Mouse (Mus musculus): ENCODE measurements around the gene Dusp21. TPM values are rescaled to one million over a fixed set of nuclear protein-coding genes. Genes with fewer than 3 reads are reported as not detected.

Dusp21 gene
- polyA plus RNA-seq (2012; rRNA removed) = not detected in 2 replicates

GRCm38 (mm10) chrX:18145557-18145956 lies at the start of gene Dusp21:
TSS of gene Dusp21 (plus strand) at chrX:18145857.
- 96% methylated on average over 1 of the region's 1 CpGs for WGBS
- TF ChIP-seq POLR2A (IDR thresholded peaks at IDR 0.05; ENCODE audit: low read depth, low read length) = no peak
- TF ChIP-seq CTCF (IDR thresholded peaks at IDR 0.05; ENCODE audit: extremely low read depth, insufficient read length, insufficient replicate concordance, low read depth, low read length) = no peak
- no peak within 1 kb of the TSS for H3K4me3 ChIP-seq (ENCODE audit: low read depth, low read length)
- no peak within 1 kb of the TSS for H3K27ac ChIP-seq (ENCODE audit: insufficient read depth, low read depth, low read length)
- no peaks in the 10 kb centered on the region for H3K4me1 ChIP-seq (ENCODE audit: control insufficient read depth, insufficient read depth, insufficient read length, low read length)
- no peaks in the 10 kb centered on the region for H3K36me3 ChIP-seq (ENCODE audit: control insufficient read depth, insufficient read depth, low read length)
- H3K27me3 ChIP-seq (ENCODE audit: control insufficient read depth, insufficient read depth, low read length) = no peaks in the 10 kb centered on the region

DNA sequence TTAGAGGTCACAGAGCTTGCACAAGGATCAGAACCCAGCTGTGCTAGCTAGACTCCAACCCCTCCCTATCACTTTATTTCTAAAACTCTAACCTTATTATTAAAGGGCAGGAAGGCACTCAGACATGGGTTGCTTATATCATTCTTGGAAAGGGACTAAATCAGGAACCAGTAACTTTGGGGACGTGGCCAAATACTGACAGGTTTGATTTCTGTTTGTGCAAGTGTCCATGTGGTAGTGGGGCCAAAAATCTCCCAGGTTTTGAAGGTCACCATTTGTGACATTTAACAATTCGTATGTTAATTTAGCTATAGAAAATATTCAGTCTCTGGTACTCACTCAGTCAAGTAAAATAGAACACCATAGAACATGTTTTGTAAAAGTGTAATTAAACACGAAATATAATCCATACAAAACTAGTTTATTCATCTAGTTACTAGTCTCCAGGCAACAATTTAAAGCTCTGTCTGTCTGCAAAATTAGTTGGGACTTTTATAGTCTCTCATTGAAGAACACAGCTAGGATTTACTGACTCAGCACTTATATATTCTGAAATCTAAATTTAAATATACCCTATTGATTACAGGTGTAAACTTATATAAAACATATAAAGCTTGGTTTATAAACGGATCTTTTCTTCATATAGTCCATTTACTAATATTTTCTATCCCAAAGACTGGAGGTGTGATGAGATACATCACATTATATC lies 15.2 kb downstream of the Dusp21 start:
- WGBS = 65% methylated on average over 4 of the region's 4 CpGs
- no peaks in the 10 kb centered on the region for H3K36me3 ChIP-seq (ENCODE audit: control insufficient read depth, insufficient read depth, low read length)
- H3K27ac ChIP-seq (ENCODE audit: insufficient read depth, low read depth, low read length) = no peak overlapping the region
- H3K27me3 ChIP-seq (ENCODE audit: control insufficient read depth, insufficient read depth, low read length) = no peaks in the 10 kb centered on the region
- no peak for TF ChIP-seq CTCF (IDR thresholded peaks at IDR 0.05; ENCODE audit: extremely low read depth, insufficient read length, insufficient replicate concordance, low read depth, low read length)
- H3K4me3 ChIP-seq (ENCODE audit: low read depth, low read length) = no peak overlapping the region
- no peaks in the 10 kb centered on the region for H3K4me1 ChIP-seq (ENCODE audit: control insufficient read depth, insufficient read depth, insufficient read length, low read length)

GRCm38 (mm10) chrX:18161796-18162191 lies 16.1 kb downstream of the Dusp21 start:
- TF ChIP-seq POLR2A (IDR thresholded peaks at IDR 0.05; ENCODE audit: low read depth, low read length) (no peak), CTCF (IDR thresholded peaks at IDR 0.05; ENCODE audit: extremely low read depth, insufficient read length, insufficient replicate concordance, low read depth, low read length) (no peak)
- no peaks in the 10 kb centered on the region for H3K36me3 ChIP-seq (ENCODE audit: control insufficient read depth, insufficient read depth, low read length)
- no peaks in the 10 kb centered on the region for H3K27me3 ChIP-seq (ENCODE audit: control insufficient read depth, insufficient read depth, low read length)
- peak overlapping the region; percentile 84 for H3K27ac ChIP-seq (ENCODE audit: insufficient read depth, low read depth, low read length)
- WGBS = 0% methylated on average over 28 of the region's 28 CpGs
- H3K4me3 ChIP-seq (ENCODE audit: low read depth, low read length) = peak overlapping the region; percentile 99
- H3K4me1 ChIP-seq (ENCODE audit: control insufficient read depth, insufficient read depth, insufficient read length, low read length) = no peaks in the 10 kb centered on the region

GRCm38 (mm10) chrX:18162192-18162857 lies 16.7 kb downstream of the Dusp21 start, which contains the start of gene Kdm6a:
TSS of gene Kdm6a (plus strand) at chrX:18162575.
- Histone ChIP-seq H3K36me3 (ENCODE audit: control insufficient read depth, insufficient read depth, low read length) (no peaks in the 10 kb centered on the region), H3K27ac (ENCODE audit: insufficient read depth, low read depth, low read length) (peak within 1 kb of the TSS; percentile 98), H3K27me3 (ENCODE audit: control insufficient read depth, insufficient read depth, low read length) (no peaks in the 10 kb centered on the region), H3K4me3 (ENCODE audit: low read depth, low read length) (peak within 1 kb of the TSS; percentile 99), H3K4me1 (ENCODE audit: control insufficient read depth, insufficient read depth, insufficient read length, low read length) (no peaks in the 10 kb centered on the region)
- under 1% methylated on average over 50 of the region's 50 CpGs for WGBS
- TF ChIP-seq POLR2A (IDR thresholded peaks at IDR 0.05; ENCODE audit: low read depth, low read length) (peak; percentile 44), CTCF (IDR thresholded peaks at IDR 0.05; ENCODE audit: extremely low read depth, insufficient read length, insufficient replicate concordance, low read depth, low read length) (no peak)

GRCm38 (mm10) chrX:18162861-18163731 lies 17.4 kb downstream of the Dusp21 start:
- H3K4me1 ChIP-seq (ENCODE audit: control insufficient read depth, insufficient read depth, insufficient read length, low read length) = no peaks in the 10 kb centered on the region
- TF ChIP-seq POLR2A (IDR thresholded peaks at IDR 0.05; ENCODE audit: low read depth, low read length) = no peak
- TF ChIP-seq CTCF (IDR thresholded peaks at IDR 0.05; ENCODE audit: extremely low read depth, insufficient read length, insufficient replicate concordance, low read depth, low read length) = no peak
- no peaks in the 10 kb centered on the region for H3K27me3 ChIP-seq (ENCODE audit: control insufficient read depth, insufficient read depth, low read length)
- no peaks in the 10 kb centered on the region for H3K36me3 ChIP-seq (ENCODE audit: control insufficient read depth, insufficient read depth, low read length)
- H3K27ac ChIP-seq (ENCODE audit: insufficient read depth, low read depth, low read length) = peak overlapping the region; percentile 98
- H3K4me3 ChIP-seq (ENCODE audit: low read depth, low read length) = peak overlapping the region; percentile 98
- WGBS = under 1% methylated on average over 56 of the region's 95 CpGs

DNA sequence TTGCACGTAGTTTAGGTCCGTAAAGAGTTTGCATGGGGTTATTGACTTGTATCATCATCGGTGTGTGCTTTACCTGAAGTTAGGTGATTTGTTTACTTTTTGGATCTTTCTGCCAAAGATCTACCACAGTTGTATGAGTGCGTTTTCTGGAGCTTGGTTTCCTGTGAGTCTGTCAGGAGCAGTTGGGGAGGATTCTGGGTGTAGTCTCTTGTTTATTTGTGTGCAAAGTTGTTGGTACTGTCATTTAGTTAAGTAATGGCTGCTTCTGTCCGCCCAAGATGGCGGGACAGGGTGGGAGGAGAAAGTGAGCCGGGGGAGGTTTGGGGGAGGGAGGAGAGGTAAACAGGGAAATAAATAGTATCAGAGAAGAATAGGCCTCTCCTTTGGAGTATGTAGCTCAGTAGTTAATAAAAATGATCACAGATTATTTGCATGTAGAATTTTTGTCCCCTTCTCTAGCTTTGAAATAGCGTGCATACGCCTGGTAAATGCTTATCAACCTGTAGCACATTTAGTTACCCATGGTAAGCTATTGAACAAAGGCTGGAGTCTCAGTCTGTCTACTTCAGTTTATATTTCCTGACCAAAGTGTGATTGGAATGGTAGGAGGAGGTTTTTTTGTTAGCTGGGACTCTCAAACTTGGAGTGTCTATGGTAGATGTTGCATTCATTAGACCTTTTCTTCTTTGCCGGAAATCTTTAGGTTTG lies 18.4 kb downstream of the Dusp21 start:
- Histone ChIP-seq H3K4me3 (ENCODE audit: low read depth, low read length) (peak overlapping the region; percentile 98), H3K27me3 (ENCODE audit: control insufficient read depth, insufficient read depth, low read length) (no peaks in the 10 kb centered on the region), H3K36me3 (ENCODE audit: control insufficient read depth, insufficient read depth, low read length) (no peaks in the 10 kb centered on the region), H3K4me1 (ENCODE audit: control insufficient read depth, insufficient read depth, insufficient read length, low read length) (no peaks in the 10 kb centered on the region), H3K27ac (ENCODE audit: insufficient read depth, low read depth, low read length) (peak overlapping the region; percentile 98)
- TF ChIP-seq POLR2A (IDR thresholded peaks at IDR 0.05; ENCODE audit: low read depth, low read length) (no peak), CTCF (IDR thresholded peaks at IDR 0.05; ENCODE audit: extremely low read depth, insufficient read length, insufficient replicate concordance, low read depth, low read length) (no peak)
- 2% methylated on average over 10 of the region's 10 CpGs for whole genome bisulfite sequencing

All from small intestine, adult 2 months (tissue).